Mouse (Mus musculus) lung, adult 2 months (tissue): ENCODE measurements at regions not wholly inside any gene's neighbourhood (a gene's known extent, or its start where the extent isn't known, plus 50 kb on each side); places are given as distances from the start of the nearest gene placed in this dataset.

Experiments used
- CTCF ChIP-seq: fragments of 200-500 bp; IDR thresholded peaks from 2 replicates; pipeline ENCODE4 v1.5.1; 2011; ENCODE audit warnings: mild to moderate bottlenecking, low read length, control low read depth; ENCODE audit not compliant: insufficient read depth
- POLR2A ChIP-seq: fragments of 200-500 bp; IDR thresholded peaks from 2 replicates; pipeline ENCODE4 v1.6.1; 2011; ENCODE audit warnings: low read depth, mild to moderate bottlenecking, control low read depth, low read length, borderline replicate concordance; ENCODE audit errors: extremely low read depth

DNA sequence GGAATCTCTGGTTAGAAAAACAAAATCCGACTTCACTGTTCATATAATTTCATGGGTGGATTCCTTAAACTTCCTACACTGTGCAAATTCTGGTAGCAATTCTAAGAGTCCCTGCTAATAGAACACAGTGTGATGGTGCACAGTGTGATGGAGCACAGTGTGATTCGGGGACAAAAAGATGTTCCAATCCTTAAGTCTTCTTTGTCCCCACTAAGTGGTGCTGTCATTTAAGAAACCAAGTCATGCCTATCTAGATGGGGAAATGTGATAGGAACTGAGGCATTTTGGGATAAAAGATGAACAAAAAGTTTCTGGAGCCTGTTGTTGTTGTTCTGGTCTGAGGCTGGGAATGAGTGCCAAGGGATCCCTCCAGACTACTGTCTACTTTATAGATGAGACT lies 145.3 kb downstream of the Edem1 start:
- TF ChIP-seq POLR2A (no peak), CTCF (no peak)
